Mouse (Mus musculus): ENCODE measurements at regions not wholly inside any gene's neighbourhood (a gene's known extent, or its start where the extent isn't known, plus 50 kb on each side); places are given as distances from the start of the nearest gene placed in this dataset.
A peak's percentile ranks its signal among the peaks of the same experiment; 100 is the strongest.

GRCm38 (mm10) chr8:80290311-80290710, 203.3 kb upstream of the Gypa start:
- H3K9me3 ChIP-seq (ENCODE audit: control insufficient read depth, low read length), result no peaks in the 10 kb centered on the region
- no peaks in the 10 kb centered on the region for H3K4me1 ChIP-seq (ENCODE audit: control insufficient read depth, insufficient read depth, low read length)
- no peaks in the 10 kb centered on the region for H3K27me3 ChIP-seq (ENCODE audit: control insufficient read depth, insufficient read depth, low read length)
- no peak overlapping the region for H3K9ac ChIP-seq (ENCODE audit: low read length)
- H3K4me2 ChIP-seq (ENCODE audit: low read depth), result no peak overlapping the region
- H3K27ac ChIP-seq (ENCODE audit: low read depth, low read length), result no peak overlapping the region
- ATAC-seq (ENCODE audit: insufficient read depth, low FRiP score, low TSS enrichment) (no peak), DNase-seq (ENCODE audit: low spot score) (no peak)
- no peaks in the 10 kb centered on the region for H3K36me3 ChIP-seq (ENCODE audit: control insufficient read depth, insufficient read depth, low read length)
- WGBS, result 82% methylated on average over 1 of the region's 1 CpGs
- no peak overlapping the region for H3K4me3 ChIP-seq (ENCODE audit: low read depth, low read length)

- DNase-seq (ENCODE audit: low spot score), result no peak
- no peaks in the 10 kb centered on the region for H3K27me3 ChIP-seq (ENCODE audit: control insufficient read depth, insufficient read depth, low read length)
- no peak for ATAC-seq (ENCODE audit: insufficient read depth, low FRiP score, low TSS enrichment)
- 87% methylated on average over 6 of the region's 6 CpGs for WGBS
- H3K27ac ChIP-seq (ENCODE audit: low read depth, low read length), result no peak overlapping the region
- no peak overlapping the region for H3K4me2 ChIP-seq (ENCODE audit: low read depth)
- H3K9me3 ChIP-seq (ENCODE audit: control insufficient read depth, low read length), result no peaks in the 10 kb centered on the region
- H3K36me3 ChIP-seq (ENCODE audit: control insufficient read depth, insufficient read depth, low read length), result no peaks in the 10 kb centered on the region
- H3K9ac ChIP-seq (ENCODE audit: low read length), result no peak overlapping the region
- H3K4me1 ChIP-seq (ENCODE audit: control insufficient read depth, insufficient read depth, low read length), result no peaks in the 10 kb centered on the region
- no peak overlapping the region for H3K4me3 ChIP-seq (ENCODE audit: low read depth, low read length)
Measured at GRCm38 (mm10) chr8:80289282-80289681, 204.3 kb upstream of the Gypa start.

GRCm38 (mm10) chr8:80268910-80269460, 211.2 kb upstream of the Hhip start:
- Histone ChIP-seq H3K4me2 (ENCODE audit: low read depth) (no peak overlapping the region), H3K27ac (ENCODE audit: low read depth, low read length) (no peak overlapping the region), H3K9me3 (ENCODE audit: control insufficient read depth, low read length) (no peaks in the 10 kb centered on the region), H3K4me1 (ENCODE audit: control insufficient read depth, insufficient read depth, low read length) (no peaks in the 10 kb centered on the region), H3K4me3 (ENCODE audit: low read depth, low read length) (no peak overlapping the region), H3K27me3 (ENCODE audit: control insufficient read depth, insufficient read depth, low read length) (no peaks in the 10 kb centered on the region), H3K9ac (ENCODE audit: low read length) (no peak overlapping the region), H3K36me3 (ENCODE audit: control insufficient read depth, insufficient read depth, low read length) (no peaks in the 10 kb centered on the region)
- WGBS, result 47% methylated on average over 7 of the region's 7 CpGs
- ATAC-seq (ENCODE audit: insufficient read depth, low FRiP score, low TSS enrichment), result no peak
- DNase-seq (ENCODE audit: low spot score), result no peak

- no peaks in the 10 kb centered on the region for H3K4me1 ChIP-seq (ENCODE audit: control insufficient read depth, insufficient read depth, low read length)
- no peak overlapping the region for H3K4me3 ChIP-seq (ENCODE audit: low read depth, low read length)
- no peaks in the 10 kb centered on the region for H3K36me3 ChIP-seq (ENCODE audit: control insufficient read depth, insufficient read depth, low read length)
- DNase-seq (ENCODE audit: low spot score), result no peak
- H3K9me3 ChIP-seq (ENCODE audit: control insufficient read depth, low read length), result no peaks in the 10 kb centered on the region
- H3K9ac ChIP-seq (ENCODE audit: low read length), result no peak overlapping the region
- no peak overlapping the region for H3K4me2 ChIP-seq (ENCODE audit: low read depth)
- H3K27ac ChIP-seq (ENCODE audit: low read depth, low read length), result no peak overlapping the region
- 87% methylated on average over 2 of the region's 2 CpGs for WGBS
- no peak for ATAC-seq (ENCODE audit: insufficient read depth, low FRiP score, low TSS enrichment)
- H3K27me3 ChIP-seq (ENCODE audit: control insufficient read depth, insufficient read depth, low read length), result no peaks in the 10 kb centered on the region
Measured at GRCm38 (mm10) chr8:80264915-80265314, 207.1 kb upstream of the Hhip start.

- Histone ChIP-seq H3K9ac (ENCODE audit: low read length) (no peak overlapping the region), H3K36me3 (ENCODE audit: control insufficient read depth, insufficient read depth, low read length) (no peaks in the 10 kb centered on the region), H3K4me1 (ENCODE audit: control insufficient read depth, insufficient read depth, low read length) (no peaks in the 10 kb centered on the region), H3K4me2 (ENCODE audit: low read depth) (no peak overlapping the region), H3K27me3 (ENCODE audit: control insufficient read depth, insufficient read depth, low read length) (no peaks in the 10 kb centered on the region), H3K4me3 (ENCODE audit: low read depth, low read length) (no peak overlapping the region), H3K9me3 (ENCODE audit: control insufficient read depth, low read length) (no peaks in the 10 kb centered on the region), H3K27ac (ENCODE audit: low read depth, low read length) (no peak overlapping the region)
- 30% methylated on average over 11 of the region's 11 CpGs for WGBS
- ATAC-seq (ENCODE audit: insufficient read depth, low FRiP score, low TSS enrichment), result peak; percentile 42; the same call in 1 of the 2 replicates
- no peak for DNase-seq (ENCODE audit: low spot score)
Measured at GRCm38 (mm10) chr8:80263468-80263945, 205.7 kb upstream of the Hhip start.

- DNase-seq (ENCODE audit: low spot score) (no peak), ATAC-seq (ENCODE audit: insufficient read depth, low FRiP score, low TSS enrichment) (no peak)
- no peak overlapping the region for H3K9ac ChIP-seq (ENCODE audit: low read length)
- no peak overlapping the region for H3K4me2 ChIP-seq (ENCODE audit: low read depth)
- H3K4me1 ChIP-seq (ENCODE audit: control insufficient read depth, insufficient read depth, low read length), result no peaks in the 10 kb centered on the region
- H3K27me3 ChIP-seq (ENCODE audit: control insufficient read depth, insufficient read depth, low read length), result no peaks in the 10 kb centered on the region
- WGBS, result 78% methylated on average over 3 of the region's 3 CpGs
- H3K4me3 ChIP-seq (ENCODE audit: low read depth, low read length), result no peak overlapping the region
- no peaks in the 10 kb centered on the region for H3K9me3 ChIP-seq (ENCODE audit: control insufficient read depth, low read length)
- no peaks in the 10 kb centered on the region for H3K36me3 ChIP-seq (ENCODE audit: control insufficient read depth, insufficient read depth, low read length)
- H3K27ac ChIP-seq (ENCODE audit: low read depth, low read length), result no peak overlapping the region
Measured at GRCm38 (mm10) chr8:80262911-80263310, 205.1 kb upstream of the Hhip start.

- Histone ChIP-seq H3K9ac (ENCODE audit: low read length) (no peak overlapping the region), H3K27me3 (ENCODE audit: control insufficient read depth, insufficient read depth, low read length) (no peaks in the 10 kb centered on the region), H3K36me3 (ENCODE audit: control insufficient read depth, insufficient read depth, low read length) (no peaks in the 10 kb centered on the region), H3K4me1 (ENCODE audit: control insufficient read depth, insufficient read depth, low read length) (no peaks in the 10 kb centered on the region), H3K4me2 (ENCODE audit: low read depth) (no peak overlapping the region), H3K4me3 (ENCODE audit: low read depth, low read length) (no peak overlapping the region), H3K9me3 (ENCODE audit: control insufficient read depth, low read length) (no peaks in the 10 kb centered on the region), H3K27ac (ENCODE audit: low read depth, low read length) (no peak overlapping the region)
- 60% methylated on average over 4 of the region's 4 CpGs for WGBS
- no peak for ATAC-seq (ENCODE audit: insufficient read depth, low FRiP score, low TSS enrichment)
- DNase-seq (ENCODE audit: low spot score), result no peak
Measured at GRCm38 (mm10) chr8:80253541-80253940, 195.7 kb upstream of the Hhip start.

- no peak for ATAC-seq (ENCODE audit: insufficient read depth, low FRiP score, low TSS enrichment)
- Histone ChIP-seq H3K4me3 (ENCODE audit: low read depth, low read length) (no peak overlapping the region), H3K27me3 (ENCODE audit: control insufficient read depth, insufficient read depth, low read length) (no peaks in the 10 kb centered on the region), H3K4me2 (ENCODE audit: low read depth) (no peak overlapping the region), H3K4me1 (ENCODE audit: control insufficient read depth, insufficient read depth, low read length) (no peaks in the 10 kb centered on the region), H3K27ac (ENCODE audit: low read depth, low read length) (no peak overlapping the region), H3K36me3 (ENCODE audit: control insufficient read depth, insufficient read depth, low read length) (no peaks in the 10 kb centered on the region), H3K9me3 (ENCODE audit: control insufficient read depth, low read length) (no peaks in the 10 kb centered on the region), H3K9ac (ENCODE audit: low read length) (no peak overlapping the region)
- no peak for DNase-seq (ENCODE audit: low spot score)
- 32% methylated on average over 3 of the region's 3 CpGs for WGBS
Measured at GRCm38 (mm10) chr8:80251595-80251994, 193.8 kb upstream of the Hhip start.

- Histone ChIP-seq H3K4me2 (ENCODE audit: low read depth) (no peak overlapping the region), H3K4me1 (ENCODE audit: control insufficient read depth, insufficient read depth, low read length) (no peaks in the 10 kb centered on the region), H3K4me3 (ENCODE audit: low read depth, low read length) (no peak overlapping the region), H3K27me3 (ENCODE audit: control insufficient read depth, insufficient read depth, low read length) (no peaks in the 10 kb centered on the region), H3K9me3 (ENCODE audit: control insufficient read depth, low read length) (no peaks in the 10 kb centered on the region), H3K27ac (ENCODE audit: low read depth, low read length) (no peak overlapping the region), H3K36me3 (ENCODE audit: control insufficient read depth, insufficient read depth, low read length) (no peaks in the 10 kb centered on the region), H3K9ac (ENCODE audit: low read length) (no peak overlapping the region)
- WGBS, result 85% methylated on average over 7 of the region's 7 CpGs
- no peak for ATAC-seq (ENCODE audit: insufficient read depth, low FRiP score, low TSS enrichment)
- no peak for DNase-seq (ENCODE audit: low spot score)
Measured at GRCm38 (mm10) chr8:80250305-80251161, 192.7 kb upstream of the Hhip start.
